Mouse (Mus musculus) olfactory bulb, adult 2 months (tissue): ENCODE measurements at regions not wholly inside any gene's neighbourhood (a gene's known extent, or its start where the extent isn't known, plus 50 kb on each side); places are given as distances from the start of the nearest gene placed in this dataset.
A peak's percentile ranks its signal among the peaks of the same experiment; 100 is the strongest.

Experiments used
- H3K27ac ChIP-seq: fragments of 200-500 bp; 2 replicates; pipeline ENCODE4 v1.5.1; 2012; ENCODE audit warnings: low read depth, low read length; ENCODE audit not compliant: insufficient read depth
- H3K4me1 ChIP-seq: fragments of 200-500 bp; 2 replicates; pipeline ENCODE4 v1.6.1; 2012; ENCODE audit warnings: low read length; ENCODE audit not compliant: control insufficient read depth, insufficient read depth
- H3K4me3 ChIP-seq: fragments of 200-500 bp; 2 replicates; pipeline ENCODE4 v1.5.1; 2012; ENCODE audit warnings: mild to moderate bottlenecking, low read depth, low read length, moderate library complexity; ENCODE audit not compliant: insufficient read depth
- CTCF ChIP-seq: fragments of 200-500 bp; IDR thresholded peaks from 2 replicates; pipeline ENCODE4 v1.5.1; 2012; ENCODE audit warnings: low read depth, mild to moderate bottlenecking, low read length, moderate library complexity; ENCODE audit not compliant: insufficient read depth
- POLR2A ChIP-seq: fragments of 200-500 bp; IDR thresholded peaks from 2 replicates; pipeline ENCODE4 v1.6.1; 2012; ENCODE audit warnings: mild to moderate bottlenecking, low read depth, low read length, moderate library complexity; ENCODE audit not compliant: insufficient read depth
- WGBS: fragments of 180-500 bp; shearing (Covaris S2); methylation state at CpG from one replicate; pipeline ENCODE4 v1.1.7; 2018; 5-methylcytosine and 5-hydroxymethylcytosine counted together

- Histone ChIP-seq H3K4me3 (no peak overlapping the region), H3K27ac (no peak overlapping the region), H3K4me1 (0 out of 2 replicates have a peak, but pooled peaks cover 2% of the 10 kb centered on the region)
- TF ChIP-seq POLR2A (no peak), CTCF (no peak)
- 74% methylated on average over 12 of the region's 12 CpGs for WGBS
Observed at GRCm38 (mm10) chr8:109107762-109108161, 386.1 kb upstream of the Pmfbp1 start.

DNA sequence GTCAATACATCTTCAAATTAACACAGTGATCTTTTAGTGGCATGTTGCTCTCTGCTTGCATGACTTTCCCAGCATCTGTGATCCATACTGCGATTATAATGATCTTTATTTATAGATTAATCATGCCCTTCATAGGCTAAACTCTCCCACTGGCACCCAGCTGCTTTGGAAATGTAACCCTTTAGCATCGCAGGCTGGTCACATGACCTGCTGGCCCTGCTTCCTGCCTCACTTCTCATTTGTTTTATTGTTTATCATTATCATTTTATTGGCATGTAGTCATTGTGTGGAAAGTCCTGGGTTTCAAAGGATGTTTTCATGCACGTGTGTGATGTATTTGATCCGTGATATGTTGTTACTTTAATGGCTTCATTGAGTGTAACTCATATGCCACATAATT, 384.4 kb upstream of the Pmfbp1 start:
- 81% methylated on average over 4 of the region's 4 CpGs for WGBS
- H3K27ac ChIP-seq = no peak overlapping the region
- TF ChIP-seq POLR2A (no peak), CTCF (no peak)
- 0 out of 2 replicates have a peak, but pooled peaks cover 2% of the 10 kb centered on the region for H3K4me1 ChIP-seq
- no peak overlapping the region for H3K4me3 ChIP-seq

- H3K27ac ChIP-seq = no peak overlapping the region
- H3K4me3 ChIP-seq = no peak overlapping the region
- TF ChIP-seq CTCF = no peak
- no peak for TF ChIP-seq POLR2A
- no peaks in the 10 kb centered on the region for H3K4me1 ChIP-seq
- WGBS = 23% methylated on average over 6 of the region's 6 CpGs
Observed at GRCm38 (mm10) chr8:109121776-109122175, 372.1 kb upstream of the Pmfbp1 start.

DNA sequence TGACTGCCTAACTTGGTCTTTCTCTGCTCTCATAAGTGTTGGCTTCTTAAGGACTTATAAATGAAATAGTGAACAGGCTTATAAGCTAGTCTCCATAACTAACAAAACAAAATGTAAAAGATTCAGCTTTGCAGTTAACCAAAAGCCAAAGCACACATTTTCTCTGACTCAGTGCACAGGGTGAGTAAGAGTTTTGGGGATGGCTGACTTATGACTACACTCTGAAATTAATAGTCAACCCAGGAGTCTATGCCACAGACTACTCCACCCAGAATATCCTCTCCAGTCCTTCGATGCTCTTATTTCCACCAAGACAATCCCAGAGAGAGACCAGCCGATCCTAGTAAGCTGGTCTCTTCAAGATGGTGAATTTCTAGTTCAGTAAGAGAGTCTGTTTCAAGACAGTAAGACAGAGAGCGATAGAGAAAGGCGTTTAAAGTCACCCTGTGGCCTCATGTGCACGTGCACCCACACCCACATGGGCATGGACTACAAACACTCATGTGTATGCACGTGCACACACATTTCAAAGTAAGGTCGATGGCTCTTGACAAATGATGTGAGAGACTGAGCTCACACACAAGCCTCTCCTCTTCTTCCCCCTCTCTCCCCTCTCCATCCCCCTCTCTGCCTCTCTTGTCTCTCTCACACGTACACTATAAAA, 351.2 kb upstream of the Pmfbp1 start:
- 87% methylated on average over 8 of the region's 8 CpGs for WGBS
- Histone ChIP-seq H3K27ac (no peak overlapping the region), H3K4me3 (no peak overlapping the region), H3K4me1 (no peaks in the 10 kb centered on the region)
- no peak for TF ChIP-seq CTCF
- TF ChIP-seq POLR2A = no peak

DNA sequence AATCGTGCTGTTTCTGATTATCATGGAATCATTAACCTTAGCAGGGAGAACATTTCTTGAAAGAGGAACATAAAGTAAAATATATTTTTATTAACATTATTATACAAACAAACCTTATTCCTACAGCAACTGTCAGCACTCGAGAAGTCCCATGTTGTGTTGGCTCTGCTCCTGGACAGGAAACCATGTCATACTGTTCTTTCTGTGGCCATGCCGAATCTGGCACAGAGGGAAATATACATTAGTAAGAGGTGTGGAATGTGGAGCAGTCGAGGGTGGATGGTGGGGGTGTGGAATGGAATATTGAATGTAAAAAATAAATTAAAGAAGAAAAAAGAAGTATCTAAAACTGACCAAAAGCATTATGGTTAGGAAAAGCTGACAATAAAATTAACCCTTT, 342.1 kb upstream of the Pmfbp1 start:
- no peaks in the 10 kb centered on the region for H3K4me1 ChIP-seq
- no peak overlapping the region for H3K4me3 ChIP-seq
- 77% methylated on average over 4 of the region's 4 CpGs for WGBS
- H3K27ac ChIP-seq = no peak overlapping the region
- TF ChIP-seq POLR2A (no peak), CTCF (no peak)

- TF ChIP-seq POLR2A (no peak), CTCF (no peak)
- 68% methylated on average over 11 of the region's 11 CpGs for WGBS
- Histone ChIP-seq H3K4me3 (no peak overlapping the region), H3K27ac (no peak overlapping the region), H3K4me1 (no peaks in the 10 kb centered on the region)
Observed at GRCm38 (mm10) chr8:109155489-109155888, 338.3 kb upstream of the Pmfbp1 start.

DNA sequence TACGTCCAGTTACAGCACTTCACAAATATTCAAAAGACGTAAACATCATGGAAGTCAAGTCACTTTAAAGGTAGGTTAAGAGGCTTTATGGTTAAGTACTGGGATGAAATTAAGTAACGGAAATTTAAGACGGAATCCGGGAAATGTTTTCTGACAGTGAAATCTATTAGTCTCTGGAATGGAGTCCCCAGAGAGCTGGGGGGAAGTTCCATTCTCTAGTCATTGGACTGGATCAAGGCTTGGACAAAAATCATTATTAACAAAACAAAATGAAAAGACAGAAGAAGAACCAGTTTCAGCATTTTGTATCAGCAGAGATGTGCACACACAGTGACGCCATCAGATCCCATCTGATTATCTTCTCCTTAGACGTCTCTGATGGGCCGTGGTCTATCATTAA, 337.8 kb upstream of the Pmfbp1 start:
- 90% methylated on average over 8 of the region's 8 CpGs for WGBS
- H3K27ac ChIP-seq = no peak overlapping the region
- no peak overlapping the region for H3K4me3 ChIP-seq
- H3K4me1 ChIP-seq = no peaks in the 10 kb centered on the region
- TF ChIP-seq POLR2A (no peak), CTCF (no peak)

GRCm38 (mm10) chr8:109172701-109173100, 321.1 kb upstream of the Pmfbp1 start:
- Histone ChIP-seq H3K4me1 (no peaks in the 10 kb centered on the region), H3K27ac (no peak overlapping the region), H3K4me3 (no peak overlapping the region)
- 89% methylated on average over 4 of the region's 4 CpGs for WGBS
- no peak for TF ChIP-seq CTCF
- no peak for TF ChIP-seq POLR2A

DNA sequence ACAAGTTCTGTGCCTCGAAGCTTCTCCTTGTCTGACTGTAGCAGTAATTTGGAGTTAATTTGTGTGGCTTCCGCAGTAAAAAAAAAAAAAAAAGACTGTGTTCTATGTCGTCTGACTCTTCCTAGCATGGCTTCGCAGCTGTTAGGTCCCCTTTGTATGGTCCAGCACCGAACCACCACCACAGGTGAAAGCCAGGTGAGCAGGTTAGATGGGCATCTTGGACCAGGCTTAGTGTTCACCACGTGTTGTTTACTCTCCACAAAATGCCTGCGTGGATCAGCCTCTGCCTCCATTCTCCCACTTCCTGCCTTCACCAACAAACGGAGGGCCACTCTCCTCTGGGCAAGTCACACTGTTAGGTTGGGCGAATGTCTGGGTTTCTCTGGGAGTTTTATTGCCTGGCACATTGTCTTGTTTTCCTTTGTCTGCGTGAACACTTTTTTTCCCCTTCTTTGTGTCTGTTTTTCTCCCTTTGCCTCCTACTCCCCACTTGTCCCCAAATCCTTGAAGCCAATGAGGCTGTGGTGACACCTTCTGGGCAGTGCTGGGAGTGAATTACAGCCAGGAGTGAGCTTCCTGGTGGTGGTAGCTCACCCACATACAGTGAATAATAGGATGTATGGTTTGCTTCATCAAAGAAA, 308.1 kb upstream of the Pmfbp1 start:
- 12% methylated on average over 10 of the region's 10 CpGs for WGBS
- Histone ChIP-seq H3K4me3 (peak overlapping the region; percentile 1; the same call in 1 of the 2 replicates), H3K27ac (no peak overlapping the region), H3K4me1 (0 out of 2 replicates have a peak, but pooled peaks cover 4% of the 10 kb centered on the region)
- TF ChIP-seq CTCF (no peak), POLR2A (no peak)
